Mouse (Mus musculus) lung, postnatal 25 days (tissue): ENCODE data around the gene Lrrc8e.

Experiments used
- DNase-seq: peaks from one replicate; pipeline ENCODE4 v3.0.0; 2022; ENCODE audit warnings: low spot score

Gene Lrrc8e

GRCm38 (mm10) chr8:4256911-4257310 lies 30.3 kb downstream of the Lrrc8e start:
- DNase-seq, result no peak

- no peak for DNase-seq
These were observed 30.7 kb downstream of the Lrrc8e start for GRCm38 (mm10) chr8:4257350-4257749.

GRCm38 (mm10) chr8:4258233-4258632 lies 31.6 kb downstream of the Lrrc8e start:
- DNase-seq, result peak; percentile 69

GRCm38 (mm10) chr8:4258678-4259077 lies 32.1 kb downstream of the Lrrc8e start:
- no peak for DNase-seq

- DNase-seq, result peak; percentile 96
These were observed 32.6 kb downstream of the Lrrc8e start, which contains the start of gene Ctxn1 for GRCm38 (mm10) chr8:4259125-4259804. Gene Ctxn1 (minus strand): TSS chr8:4259274.

- DNase-seq, result no peak
These were observed 33.2 kb downstream of the Lrrc8e start for GRCm38 (mm10) chr8:4259805-4260170.

- DNase-seq, result no peak
These were observed 36.6 kb downstream of the Lrrc8e start for GRCm38 (mm10) chr8:4263105-4263791.

- no peak for DNase-seq
These were observed 38.7 kb downstream of the Lrrc8e start for GRCm38 (mm10) chr8:4265160-4265914.

GRCm38 (mm10) chr8:4267627-4268026 lies 41.0 kb downstream of the Lrrc8e start:
- no peak for DNase-seq

GRCm38 (mm10) chr8:4269609-4270008 lies 43.0 kb downstream of the Lrrc8e start:
- DNase-seq, result no peak

GRCm38 (mm10) chr8:4275275-4276110 lies 48.9 kb downstream of the Lrrc8e start, which contains the start of gene Timm44:
Gene Timm44 (minus strand): TSS chr8:4275913.
- peak; percentile 95 for DNase-seq

- DNase-seq, result no peak
These were observed 49.5 kb downstream of the Lrrc8e start for GRCm38 (mm10) chr8:4276111-4276465.
